Mouse (Mus musculus) forebrain, embryonic 10.5 days (tissue): Measurements from ENCODE around the gene Gm42715. TPM values are rescaled to one million over a fixed set of nuclear protein-coding genes. Genes with fewer than 3 reads are reported as not detected.

Experiments used
- microRNA-seq: library from miRNA; unstranded; fragments of <30 nt; microRNA quantifications from one replicate; pipeline ENCODE4, GENCODE M21; 2017
- polyA plus RNA-seq: library from polyadenylated mRNA; unstranded; fragments of >200 nt; fragmentation: Nextera tagmentation; extraction: Ambion mirVana; gene quantifications from 2 replicates; pipeline ENCODE4 v1.2.1, GENCODE M21; 2016

Gm42715 gene
- polyA plus RNA-seq, 1 experiment from 2014 or later, result 18.4 TPM

Small RNA genes lying within 50 kb of the gene (microRNA-seq; reads per million reads assigned to microRNA genes)
- gene Gm47278 (not detected), gene Mir7060 (0.90 reads per million)

Other genes starting within 250 kb of the Gm42715 start
- 84.0 and 88.2 TPM in 2 replicates for gene Sephs2, start 245.5 kb upstream of the Gm42715 start, polyA plus RNA-seq
- gene Itgal, start 223.3 kb upstream of the Gm42715 start, polyA plus RNA-seq, result 0.22 and 0.36 TPM in 2 replicates
- gene Zfp768, start 174.0 kb upstream of the Gm42715 start, polyA plus RNA-seq, result 17.6 and 18.9 TPM in 2 replicates
- 7.6 TPM in 2 replicates for gene Zfp747, start 143.5 kb upstream of the Gm42715 start, polyA plus RNA-seq
- gene 9130019O22Rik, start 132.4 kb upstream of the Gm42715 start, polyA plus RNA-seq, result 4.8 and 5.3 TPM in 2 replicates
- gene E430018J23Rik, start 126.0 kb upstream of the Gm42715 start, polyA plus RNA-seq, result 4.2 and 4.8 TPM in 2 replicates
- 5.8 and 6.1 TPM in 2 replicates for gene Zfp764, start 112.8 kb upstream of the Gm42715 start, polyA plus RNA-seq
- gene Zfp688, start 97.5 kb upstream of the Gm42715 start, polyA plus RNA-seq, result 33.9 and 35.0 TPM in 2 replicates
- 14.4 and 15.4 TPM in 2 replicates for gene Zfp689, start 70.4 kb upstream of the Gm42715 start, polyA plus RNA-seq
- gene Prr14, start 60.0 kb upstream of the Gm42715 start, polyA plus RNA-seq, result 47.3 and 50.9 TPM in 2 replicates
- 7.3 and 7.7 TPM in 2 replicates for gene Fbrs, start 40.4 kb upstream of the Gm42715 start, polyA plus RNA-seq
- gene Srcap, start 7.6 kb upstream of the Gm42715 start, polyA plus RNA-seq, result 52.8 and 63.6 TPM in 2 replicates
- 6.2 TPM in 2 replicates for gene Tmem265, start 41.8 kb downstream of the Gm42715 start, polyA plus RNA-seq
- gene Phkg2, start 53.8 kb downstream of the Gm42715 start, polyA plus RNA-seq, result 42.4 and 45.0 TPM in 2 replicates
- gene Ccdc189, start 69.0 kb downstream of the Gm42715 start, polyA plus RNA-seq, result 12.2 and 12.8 TPM in 2 replicates
- 60.5 and 62.8 TPM in 2 replicates for gene Rnf40, start 69.2 kb downstream of the Gm42715 start, polyA plus RNA-seq
- 30.6 and 33.0 TPM in 2 replicates for gene Zfp629, start 96.2 kb downstream of the Gm42715 start, polyA plus RNA-seq
- 44.5 and 50.4 TPM in 2 replicates for gene Bcl7c, start 189.3 kb downstream of the Gm42715 start, polyA plus RNA-seq
- gene Ctf1, start 193.2 kb downstream of the Gm42715 start, polyA plus RNA-seq, result 5.9 and 6.0 TPM in 2 replicates
- gene Ctf2, start 212.6 kb downstream of the Gm42715 start, polyA plus RNA-seq, result 0.33 and 0.39 TPM in 2 replicates
- 7.6 and 8.2 TPM in 2 replicates for gene Fbxl19, start 225.0 kb downstream of the Gm42715 start, polyA plus RNA-seq